Mouse (Mus musculus) v-Abl transformed pro-B cells (cell line): ENCODE measurements around the gene Tlnrd1.

Experiments used
- in situ Hi-C, 2 experiments: fragments of 400-800 bp; cut with MboI; formaldehyde crosslinking; loops; one replicate each; pipeline ENCODE4 v1.15.1; 2025; ENCODE audit not compliant: unreplicated experiment in 2 of 2

Gene Tlnrd1

DNA sequence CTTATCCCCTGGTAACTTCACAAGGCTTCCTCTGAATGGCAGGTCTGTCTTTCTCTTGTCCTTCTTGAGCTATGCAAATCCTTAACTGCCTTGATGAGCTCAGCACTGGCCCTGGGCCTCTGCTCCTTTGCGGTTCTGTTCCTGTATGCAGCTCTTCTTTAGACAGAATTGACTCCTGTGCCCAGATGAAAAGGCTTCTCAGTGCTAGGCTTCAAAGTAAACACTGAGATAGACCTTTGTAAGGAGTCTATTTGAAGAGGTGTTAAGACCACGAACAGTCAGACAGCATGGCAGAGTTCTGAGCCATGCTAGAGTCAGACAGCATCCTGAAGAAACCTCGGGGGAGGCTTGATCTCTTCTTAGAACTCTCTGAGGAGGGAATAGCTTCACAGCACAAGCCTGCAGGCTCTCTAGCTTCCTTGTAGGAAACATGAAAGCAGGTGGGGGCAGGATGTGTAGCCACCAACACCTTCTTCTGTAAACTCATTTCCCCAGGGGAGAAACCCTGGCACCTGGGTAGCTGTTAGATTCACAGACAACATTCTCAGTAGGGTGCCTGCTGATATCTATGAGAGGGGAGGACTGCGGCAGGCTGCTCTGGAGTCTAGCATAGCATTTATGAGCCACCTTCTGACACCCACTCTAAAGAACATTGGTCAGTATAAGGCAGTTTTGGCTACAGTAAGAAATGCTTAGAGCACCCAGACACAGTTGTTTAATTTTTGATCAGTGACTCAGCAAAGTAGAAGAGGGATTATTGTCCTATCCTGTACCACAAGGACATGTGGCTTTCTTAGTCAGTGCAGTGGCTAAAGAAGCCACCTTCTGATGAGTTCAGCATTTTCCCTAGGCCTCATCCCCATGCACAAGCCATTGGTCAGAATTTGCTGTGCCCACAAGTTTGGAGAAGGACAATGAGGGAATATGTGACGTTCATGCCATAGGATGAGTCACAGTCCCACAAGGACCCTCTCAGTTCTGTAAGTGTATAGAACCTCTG, 31.4 kb downstream of the Tlnrd1 start:
- in situ Hi-C loops: no loop called here

DNA sequence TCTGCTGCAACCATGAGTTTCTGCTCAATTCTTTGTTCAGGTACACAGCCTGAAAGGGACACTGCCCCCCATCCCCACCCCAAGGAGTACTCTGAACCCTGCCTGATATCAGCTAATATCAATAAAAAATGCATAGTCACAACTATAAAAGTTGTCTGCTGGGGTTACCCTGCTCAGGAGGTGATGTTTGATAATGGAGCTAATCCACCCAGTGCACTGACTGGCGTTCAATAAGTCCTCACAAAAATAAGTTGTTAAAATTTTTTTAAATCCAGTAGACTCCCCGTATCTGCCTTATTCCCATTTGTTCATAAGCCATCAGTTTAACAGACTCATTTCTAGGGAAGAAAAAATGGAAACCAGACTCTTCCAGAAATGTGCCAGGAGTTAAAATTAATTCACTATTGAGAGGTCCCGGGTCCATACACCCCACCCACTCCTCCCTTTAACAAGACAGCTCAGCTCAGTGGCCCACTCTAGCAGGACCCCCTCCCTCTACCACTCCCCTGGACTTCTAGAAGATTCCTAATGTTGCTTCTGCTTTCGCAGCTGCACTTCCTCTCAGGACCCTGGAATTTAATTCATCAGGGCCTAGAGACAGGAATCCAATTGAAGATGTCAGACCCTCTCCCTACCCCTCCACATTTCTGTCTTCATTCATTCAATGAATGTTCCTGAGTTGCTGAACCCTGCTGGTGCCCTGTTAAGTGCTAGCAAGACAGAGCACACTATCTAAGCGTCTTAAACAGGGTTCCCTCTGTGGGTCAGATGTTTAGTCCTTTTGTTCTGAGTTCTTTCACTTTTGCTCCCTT, 32.3 kb downstream of the Tlnrd1 start:
- in situ Hi-C loops: no loop called here

- in situ Hi-C loops: no loop called here
These were observed 36.7 kb downstream of the Tlnrd1 start for GRCm38 (mm10) chr7:83847187-83848075.

- in situ Hi-C loops: no loop called here
These were observed 39.3 kb downstream of the Tlnrd1 start for GRCm38 (mm10) chr7:83844807-83845206.

- in situ Hi-C loops: no loop called here
These were observed 41.4 kb downstream of the Tlnrd1 start for GRCm38 (mm10) chr7:83842486-83843259.

DNA sequence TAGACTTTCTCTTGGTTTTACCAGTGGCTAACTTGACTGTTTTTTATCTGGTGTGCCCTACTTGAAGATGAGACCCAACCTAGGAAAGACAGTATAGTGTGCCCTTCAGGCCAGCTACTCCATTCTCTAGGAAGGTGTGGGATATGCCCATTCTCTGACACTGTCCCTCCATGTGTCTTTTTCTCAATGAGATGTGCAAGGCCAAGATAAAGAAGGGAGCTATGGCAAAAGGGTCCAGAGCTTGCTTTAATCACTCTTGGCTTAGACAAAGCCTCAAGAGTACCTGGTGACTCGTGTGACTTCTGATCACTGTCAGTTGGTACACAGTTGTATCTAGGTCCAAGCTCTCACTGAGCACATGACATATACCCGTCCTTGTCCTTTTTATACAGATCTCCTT, 44.0 kb downstream of the Tlnrd1 start:
- in situ Hi-C loops: no loop called here

GRCm38 (mm10) chr7:83838525-83839224, 45.4 kb downstream of the Tlnrd1 start:
- in situ Hi-C loops: no loop called here
